Mouse (Mus musculus): ENCODE measurements at regions not wholly inside any gene's neighbourhood (a gene's known extent, or its start where the extent isn't known, plus 50 kb on each side); places are given as distances from the start of the nearest gene placed in this dataset.

DNA sequence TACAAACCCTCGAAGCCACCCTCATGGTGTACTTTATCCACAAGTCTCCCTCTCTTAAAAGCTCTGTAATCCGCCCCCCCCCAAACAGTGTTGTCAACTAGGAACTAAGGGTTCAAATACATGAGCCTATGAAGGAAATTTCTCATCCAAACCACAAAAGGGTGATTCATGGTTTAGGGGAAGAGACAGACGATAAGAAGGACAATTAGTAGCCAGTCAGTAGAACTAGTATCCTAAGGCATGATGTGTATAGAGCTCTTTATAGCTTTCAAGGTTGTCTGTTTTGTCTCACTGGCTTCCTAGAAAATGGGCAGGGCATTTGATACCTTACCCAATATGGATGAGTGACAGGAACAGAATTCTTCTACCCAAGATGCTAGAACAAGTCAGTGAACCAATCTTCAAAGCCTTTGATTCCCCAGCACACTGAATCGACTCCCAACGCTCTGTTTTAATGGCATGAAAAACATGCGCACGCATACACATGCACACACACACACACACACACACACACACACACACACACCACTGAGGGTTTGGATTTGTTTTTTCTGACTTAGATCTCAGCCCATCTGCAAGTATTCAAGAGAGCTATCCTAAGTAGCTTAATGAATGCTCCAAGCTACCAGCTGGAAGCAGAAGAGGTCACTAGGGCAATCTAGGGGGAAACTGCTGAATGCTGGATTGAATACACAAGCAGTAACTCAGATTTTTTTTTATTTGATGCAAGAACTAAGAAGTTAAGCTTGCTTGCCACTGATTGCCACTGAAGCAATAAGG, 236.6 kb upstream of the Sox9 start:
- no peaks in the 10 kb centered on the region for H3K27me3 ChIP-seq (ENCODE audit: control insufficient read depth, insufficient read depth, insufficient read length)
- H3K4me2 ChIP-seq (ENCODE audit: low read depth) = peak overlapping the region; percentile 28
- H3K4me3 ChIP-seq = no peak overlapping the region
- H3ac ChIP-seq (ENCODE audit: control insufficient read depth, insufficient read length) = no peak overlapping the region
- no peak for TF ChIP-seq POLR2A (IDR thresholded peaks at IDR 0.05; ENCODE audit: insufficient read length, low read depth)
- TF ChIP-seq POLR2AphosphoS2 (IDR thresholded peaks at IDR 0.05; ENCODE audit: insufficient read length, low read depth) = no peak
- TF ChIP-seq REST (IDR thresholded peaks at IDR 0.05; ENCODE audit: insufficient read depth, insufficient read length) = no peak
- no peak for TF ChIP-seq MYOD1 (IDR thresholded peaks at IDR 0.05; ENCODE audit: control insufficient read depth in 1 of 3, insufficient read length in 2 of 3, low read depth in 2 of 3)
- no peak for TF ChIP-seq MYOG (IDR thresholded peaks at IDR 0.05; ENCODE audit: control insufficient read depth in 1 of 3, insufficient read depth in 1 of 3, insufficient read length in 2 of 3, low read depth in 2 of 3)
- H3K79me2 ChIP-seq (ENCODE audit: control insufficient read depth, insufficient read depth) = no peaks in the 10 kb centered on the region
- H3K36me3 ChIP-seq (ENCODE audit: control insufficient read depth, insufficient read depth) = no peaks in the 10 kb centered on the region

DNA sequence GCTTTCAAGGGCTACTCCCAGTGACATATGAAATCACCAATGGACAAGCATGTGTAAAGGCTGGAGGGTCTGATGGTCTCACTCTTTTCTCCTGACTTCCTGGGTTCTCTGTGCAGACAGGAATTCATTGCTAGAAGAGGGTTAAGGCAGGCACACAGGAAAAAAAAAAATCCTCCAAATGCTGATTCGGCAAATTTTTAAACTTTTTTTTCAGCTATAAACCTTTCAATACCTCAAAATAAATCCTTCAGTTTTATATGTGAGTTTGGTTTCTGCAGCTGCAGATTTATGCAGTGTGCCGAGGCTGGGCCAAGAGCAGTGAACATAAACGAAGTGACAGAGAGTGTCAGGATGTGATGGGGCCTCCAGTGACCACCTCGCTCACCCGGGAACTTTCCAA, 235.9 kb upstream of the Sox9 start:
- Histone ChIP-seq H3ac (ENCODE audit: control insufficient read depth, insufficient read length) (no peak overlapping the region), H3K79me2 (ENCODE audit: control insufficient read depth, insufficient read depth) (no peaks in the 10 kb centered on the region), H3K4me2 (ENCODE audit: low read depth) (peak overlapping the region; percentile 28), H3K36me3 (ENCODE audit: control insufficient read depth, insufficient read depth) (no peaks in the 10 kb centered on the region), H3K27me3 (ENCODE audit: control insufficient read depth, insufficient read depth, insufficient read length) (no peaks in the 10 kb centered on the region), H3K4me3 (no peak overlapping the region)
- TF ChIP-seq REST (IDR thresholded peaks at IDR 0.05; ENCODE audit: insufficient read depth, insufficient read length) = no peak
- TF ChIP-seq MAX (IDR thresholded peaks at IDR 0.05; ENCODE audit: low read depth) = no peak
- TF ChIP-seq E2F4 (IDR thresholded peaks at IDR 0.05; ENCODE audit: insufficient read depth) = no peak
- no peak for TF ChIP-seq TCF3 (IDR thresholded peaks at IDR 0.05; ENCODE audit: insufficient read length, low read depth)
- TF ChIP-seq POLR2A (IDR thresholded peaks at IDR 0.05; ENCODE audit: insufficient read length, low read depth) = no peak
- no peak for TF ChIP-seq POLR2AphosphoS2 (IDR thresholded peaks at IDR 0.05; ENCODE audit: insufficient read length, low read depth)
- no peak for TF ChIP-seq MYOG (IDR thresholded peaks at IDR 0.05; ENCODE audit: control insufficient read depth in 1 of 3, insufficient read depth in 1 of 3, insufficient read length in 2 of 3, low read depth in 2 of 3)
- no peak for TF ChIP-seq SRF (IDR thresholded peaks at IDR 0.05; ENCODE audit: control insufficient read depth, insufficient read length, low read depth)
- TF ChIP-seq CEBPB (IDR thresholded peaks at IDR 0.05; ENCODE audit: insufficient read depth, poor library complexity, severe bottlenecking) = no peak
- no peak for TF ChIP-seq TCF12 (IDR thresholded peaks at IDR 0.05; ENCODE audit: insufficient read depth, poor library complexity, severe bottlenecking)
- TF ChIP-seq MYOD1 (IDR thresholded peaks at IDR 0.05; ENCODE audit: control insufficient read depth in 1 of 3, insufficient read length in 2 of 3, low read depth in 2 of 3) = no peak

DNA sequence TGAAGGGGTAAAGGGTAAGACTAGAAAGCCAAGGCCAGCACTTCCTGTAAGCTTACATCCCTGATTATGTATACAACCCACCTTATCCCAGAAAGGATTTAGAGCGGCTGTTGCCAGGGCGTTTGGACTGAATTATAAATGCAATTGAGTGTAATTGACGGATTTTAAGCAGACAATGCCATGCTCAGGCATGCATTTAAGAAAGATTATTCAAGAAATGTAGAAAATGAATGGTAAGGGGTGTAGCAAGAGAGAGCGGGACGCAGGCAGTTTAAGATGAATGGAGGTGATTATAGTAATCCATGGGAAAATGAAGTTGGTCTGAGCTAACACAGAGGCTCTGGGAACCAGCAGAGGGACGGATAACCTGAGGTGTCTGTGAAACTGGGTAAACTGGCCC, 229.2 kb upstream of the Sox9 start:
- H3K79me2 ChIP-seq (ENCODE audit: control insufficient read depth, insufficient read depth) = no peaks in the 10 kb centered on the region
- H3K36me3 ChIP-seq (ENCODE audit: control insufficient read depth, insufficient read depth) = no peaks in the 10 kb centered on the region
- H3K27me3 ChIP-seq (ENCODE audit: control insufficient read depth, insufficient read depth, insufficient read length) = no peaks in the 10 kb centered on the region
- no peak overlapping the region for H3ac ChIP-seq (ENCODE audit: control insufficient read depth, insufficient read length)
- H3K4me3 ChIP-seq = no peak overlapping the region
- TF ChIP-seq SRF (IDR thresholded peaks at IDR 0.05; ENCODE audit: control insufficient read depth, insufficient read length, low read depth) = no peak
- no peak for TF ChIP-seq POLR2AphosphoS2 (IDR thresholded peaks at IDR 0.05; ENCODE audit: insufficient read length, low read depth)
- TF ChIP-seq TCF3 (IDR thresholded peaks at IDR 0.05; ENCODE audit: insufficient read length, low read depth) = no peak
- TF ChIP-seq REST (IDR thresholded peaks at IDR 0.05; ENCODE audit: insufficient read depth, insufficient read length) = no peak
- TF ChIP-seq E2F4 (IDR thresholded peaks at IDR 0.05; ENCODE audit: insufficient read depth) = no peak
- H3K4me2 ChIP-seq (ENCODE audit: low read depth) = no peak overlapping the region

DNA sequence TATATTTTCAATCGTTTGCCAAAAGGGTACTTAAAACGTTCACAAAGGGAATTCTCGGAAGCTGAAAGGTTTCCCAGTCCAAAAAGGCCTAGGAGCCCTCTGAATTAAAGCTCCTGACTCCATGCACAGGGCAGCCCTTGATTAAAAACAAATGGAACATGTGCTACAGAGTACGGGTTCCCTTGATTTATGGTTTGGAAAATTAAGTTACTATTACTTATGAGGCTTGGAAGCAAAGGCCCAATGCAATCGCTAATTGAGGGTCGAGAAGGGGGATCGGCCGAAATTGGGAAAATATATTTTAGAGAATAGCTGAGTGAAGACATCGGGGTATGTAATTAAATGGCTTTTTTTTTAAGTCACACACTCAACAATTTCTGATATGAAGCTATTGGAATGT, 219.0 kb upstream of the Sox9 start:
- H3K4me3 ChIP-seq = no peak overlapping the region
- TF ChIP-seq MYOD1 (IDR thresholded peaks at IDR 0.05; ENCODE audit: control insufficient read depth in 1 of 3, insufficient read length in 2 of 3, low read depth in 2 of 3) = no peak
- no peak for TF ChIP-seq SRF (IDR thresholded peaks at IDR 0.05; ENCODE audit: control insufficient read depth, insufficient read length, low read depth)
- TF ChIP-seq REST (IDR thresholded peaks at IDR 0.05; ENCODE audit: insufficient read depth, insufficient read length) = no peak
- TF ChIP-seq USF1 (IDR thresholded peaks at IDR 0.05; ENCODE audit: low read depth) = no peak
- TF ChIP-seq POLR2A (IDR thresholded peaks at IDR 0.05; ENCODE audit: insufficient read length, low read depth) = no peak
- TF ChIP-seq POLR2AphosphoS2 (IDR thresholded peaks at IDR 0.05; ENCODE audit: insufficient read length, low read depth) = no peak
- TF ChIP-seq CEBPB (IDR thresholded peaks at IDR 0.05; ENCODE audit: insufficient read depth, poor library complexity, severe bottlenecking) = no peak
- TF ChIP-seq MAX (IDR thresholded peaks at IDR 0.05; ENCODE audit: low read depth) = no peak
- TF ChIP-seq E2F4 (IDR thresholded peaks at IDR 0.05; ENCODE audit: insufficient read depth) = no peak
- no peak for TF ChIP-seq TCF12 (IDR thresholded peaks at IDR 0.05; ENCODE audit: insufficient read depth, poor library complexity, severe bottlenecking)
- no peak for TF ChIP-seq MYOG (IDR thresholded peaks at IDR 0.05; ENCODE audit: control insufficient read depth in 1 of 3, insufficient read depth in 1 of 3, insufficient read length in 2 of 3, low read depth in 2 of 3)
- TF ChIP-seq TCF3 (IDR thresholded peaks at IDR 0.05; ENCODE audit: insufficient read length, low read depth) = no peak
- H3K79me2 ChIP-seq (ENCODE audit: control insufficient read depth, insufficient read depth) = no peaks in the 10 kb centered on the region
- no peaks in the 10 kb centered on the region for H3K27me3 ChIP-seq (ENCODE audit: control insufficient read depth, insufficient read depth, insufficient read length)
- H3K4me2 ChIP-seq (ENCODE audit: low read depth) = no peak overlapping the region
- no peak overlapping the region for H3ac ChIP-seq (ENCODE audit: control insufficient read depth, insufficient read length)
- no peaks in the 10 kb centered on the region for H3K36me3 ChIP-seq (ENCODE audit: control insufficient read depth, insufficient read depth)

DNA sequence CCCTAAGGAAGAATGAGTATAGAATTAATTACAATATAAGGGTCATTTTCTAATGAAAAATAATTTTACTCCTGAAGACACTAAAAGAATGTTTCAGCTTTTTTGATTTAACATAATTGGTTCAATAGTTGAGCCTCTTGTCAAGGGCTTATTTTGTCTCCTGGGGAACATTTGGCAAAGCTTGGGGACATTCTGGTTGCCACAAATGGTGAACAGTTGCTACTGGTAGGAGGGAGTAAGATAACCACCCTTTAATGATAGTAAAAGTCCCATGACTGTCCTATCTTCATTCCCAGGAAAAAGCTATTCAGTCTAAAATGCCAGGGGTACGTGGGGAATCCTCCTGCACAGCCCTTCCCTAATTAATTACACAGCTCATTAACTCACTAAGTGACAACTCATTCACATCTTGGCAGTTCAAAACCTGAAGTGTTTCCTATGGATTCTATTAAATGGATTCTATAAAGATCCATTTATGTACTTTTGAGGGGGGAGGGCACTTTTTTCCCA, 217.3 kb upstream of the Sox9 start:
- Histone ChIP-seq H3K4me3 (no peak overlapping the region), H3K79me2 (ENCODE audit: control insufficient read depth, insufficient read depth) (no peaks in the 10 kb centered on the region), H3K27me3 (ENCODE audit: control insufficient read depth, insufficient read depth, insufficient read length) (no peaks in the 10 kb centered on the region), H3K4me2 (ENCODE audit: low read depth) (no peak overlapping the region), H3K36me3 (ENCODE audit: control insufficient read depth, insufficient read depth) (no peaks in the 10 kb centered on the region), H3ac (ENCODE audit: control insufficient read depth, insufficient read length) (no peak overlapping the region)
- no peak for TF ChIP-seq CEBPB (IDR thresholded peaks at IDR 0.05; ENCODE audit: insufficient read depth, poor library complexity, severe bottlenecking)
- TF ChIP-seq SRF (IDR thresholded peaks at IDR 0.05; ENCODE audit: control insufficient read depth, insufficient read length, low read depth) = no peak
- TF ChIP-seq POLR2A (IDR thresholded peaks at IDR 0.05; ENCODE audit: insufficient read length, low read depth) = no peak
- no peak for TF ChIP-seq USF1 (IDR thresholded peaks at IDR 0.05; ENCODE audit: low read depth)
- no peak for TF ChIP-seq POLR2AphosphoS2 (IDR thresholded peaks at IDR 0.05; ENCODE audit: insufficient read length, low read depth)
- TF ChIP-seq MYOD1 (IDR thresholded peaks at IDR 0.05; ENCODE audit: control insufficient read depth in 1 of 3, insufficient read length in 2 of 3, low read depth in 2 of 3) = no peak
- TF ChIP-seq E2F4 (IDR thresholded peaks at IDR 0.05; ENCODE audit: insufficient read depth) = no peak
- TF ChIP-seq MYOG (IDR thresholded peaks at IDR 0.05; ENCODE audit: control insufficient read depth in 1 of 3, insufficient read depth in 1 of 3, insufficient read length in 2 of 3, low read depth in 2 of 3) = no peak
- no peak for TF ChIP-seq TCF12 (IDR thresholded peaks at IDR 0.05; ENCODE audit: insufficient read depth, poor library complexity, severe bottlenecking)
- no peak for TF ChIP-seq TCF3 (IDR thresholded peaks at IDR 0.05; ENCODE audit: insufficient read length, low read depth)
- TF ChIP-seq REST (IDR thresholded peaks at IDR 0.05; ENCODE audit: insufficient read depth, insufficient read length) = no peak
- TF ChIP-seq MAX (IDR thresholded peaks at IDR 0.05; ENCODE audit: low read depth) = no peak
